Mouse (Mus musculus) embryonic facial prominence, embryonic 13.5 days (tissue): Measurements from ENCODE around the gene Tob2. TPM values are rescaled to one million over a fixed set of nuclear protein-coding genes. Genes with fewer than 3 reads are reported as not detected.
A peak's percentile ranks its signal among the peaks of the same experiment; 100 is the strongest.

Experiments used
- ATAC-seq: fragments of 200-750 bp; cut with Nextera tagmentation; 2 replicates; pipeline ENCODE4 v1.8.0; 2017; ENCODE audit warnings: low read depth; ENCODE audit not compliant: insufficient number of reproducible peaks, insufficient read depth, low FRiP score, low TSS enrichment
- H3K27ac ChIP-seq: fragments of 300-500 bp; sonication (generic); 2 replicates; pipeline ENCODE4 v1.5.1; 2015; ENCODE audit warnings: moderate library complexity, mild to moderate bottlenecking, inconsistent platforms
- H3K27me3 ChIP-seq: fragments of 300-500 bp; sonication (generic); 2 replicates; pipeline ENCODE4 v1.6.1; 2015; ENCODE audit warnings: mild to moderate bottlenecking, inconsistent platforms
- H3K36me3 ChIP-seq: fragments of 300-500 bp; sonication (generic); 2 replicates; pipeline ENCODE4 v1.6.1; 2015; ENCODE audit warnings: mild to moderate bottlenecking, inconsistent platforms
- H3K4me1 ChIP-seq: fragments of 300-500 bp; sonication (generic); 2 replicates; pipeline ENCODE4 v1.6.1; 2015; ENCODE audit warnings: inconsistent platforms
- H3K4me2 ChIP-seq: fragments of 300-500 bp; sonication (generic); 2 replicates; pipeline ENCODE4 v1.6.1; 2015; ENCODE audit warnings: moderate library complexity, mild to moderate bottlenecking, inconsistent platforms
- H3K4me3 ChIP-seq: fragments of 300-500 bp; sonication (generic); 2 replicates; pipeline ENCODE4 v1.5.1; 2015; ENCODE audit warnings: mild to moderate bottlenecking, inconsistent platforms
- H3K9ac ChIP-seq: fragments of 300-500 bp; sonication (generic); 2 replicates; pipeline ENCODE4 v1.6.1; 2015; ENCODE audit warnings: mild to moderate bottlenecking, inconsistent platforms
- H3K9me3 ChIP-seq: fragments of 300-500 bp; sonication (generic); 2 replicates; pipeline ENCODE4 v1.6.1; 2016; ENCODE audit warnings: inconsistent platforms
- WGBS: fragments of 180-500 bp; shearing (Covaris S2); methylation state at CpG from one replicate; pipeline ENCODE4 v1.1.7; 2015; ENCODE audit warnings: mixed read lengths; 5-methylcytosine and 5-hydroxymethylcytosine counted together
- polyA plus RNA-seq: library from polyadenylated mRNA; unstranded; fragments of >200 nt; fragmentation: Nextera tagmentation; extraction: Ambion mirVana; gene quantifications from 2 replicates; pipeline ENCODE4 v1.2.1, GENCODE M21; 2015

The Tob2 gene
- polyA plus RNA-seq, 1 experiment from 2014 or later: 25.6 TPM

- WGBS: under 1% methylated on average over 39 of the region's 39 CpGs
- Histone ChIP-seq H3K36me3 (peaks cover 9% of the 10 kb centered on the region; the same call in 1 of the 2 replicates), H3K27me3 (no peaks in the 10 kb centered on the region), H3K4me2 (peak overlapping the region; percentile 87), H3K9ac (peak overlapping the region; percentile 94), H3K27ac (peak overlapping the region; percentile 97), H3K4me1 (peaks cover 15% of the 10 kb centered on the region), H3K4me3 (peak overlapping the region; percentile 89), H3K9me3 (no peaks in the 10 kb centered on the region)
- peak; percentile 87 for ATAC-seq
These were observed 997 bp upstream of the Tob2 start for GRCm38 (mm10) chr15:81859330-81860255.

GRCm38 (mm10) chr15:81858138-81858516, 469 bp downstream of the Tob2 start:
- peak overlapping the region; percentile 94 for H3K9ac ChIP-seq
- peaks cover 15% of the 10 kb centered on the region for H3K4me1 ChIP-seq
- peaks cover 10% of the 10 kb centered on the region for H3K36me3 ChIP-seq
- H3K9me3 ChIP-seq: no peaks in the 10 kb centered on the region
- under 1% methylated on average over 23 of the region's 23 CpGs for WGBS
- H3K27me3 ChIP-seq: no peaks in the 10 kb centered on the region
- peak overlapping the region; percentile 89 for H3K4me3 ChIP-seq
- ATAC-seq: peak; percentile 34; the same call in 1 of the 2 replicates
- H3K27ac ChIP-seq: peak overlapping the region; percentile 97
- peak overlapping the region; percentile 87 for H3K4me2 ChIP-seq

- ATAC-seq: no peak
- under 1% methylated on average over 33 of the region's 33 CpGs for WGBS
These were observed 876 bp downstream of the Tob2 start for GRCm38 (mm10) chr15:81857724-81858116.

GRCm38 (mm10) chr15:81856938-81857723, 1.5 kb downstream of the Tob2 start:
- Histone ChIP-seq H3K4me1 (peaks cover 15% of the 10 kb centered on the region), H3K27me3 (no peaks in the 10 kb centered on the region), H3K4me2 (peak overlapping the region; percentile 87), H3K9me3 (no peaks in the 10 kb centered on the region), H3K36me3 (peaks cover 20% of the 10 kb centered on the region), H3K9ac (peak overlapping the region; percentile 94), H3K4me3 (peak overlapping the region; percentile 89), H3K27ac (peak overlapping the region; percentile 97)
- WGBS: 1% methylated on average over 14 of the region's 14 CpGs
- no peak for ATAC-seq

More at GRCm38 (mm10) chr15:81857724-81858116, 876 bp downstream of the Tob2 start:
- H3K9ac ChIP-seq: peak overlapping the region; percentile 94
- peaks cover 15% of the 10 kb centered on the region for H3K4me1 ChIP-seq
- peaks cover 14% of the 10 kb centered on the region for H3K36me3 ChIP-seq
- no peaks in the 10 kb centered on the region for H3K9me3 ChIP-seq
- H3K4me3 ChIP-seq: peak overlapping the region; percentile 89
- peak overlapping the region; percentile 87 for H3K4me2 ChIP-seq
- H3K27ac ChIP-seq: peak overlapping the region; percentile 97
- H3K27me3 ChIP-seq: no peaks in the 10 kb centered on the region

GRCm38 (mm10) chr15:81856030-81856790, 2.4 kb downstream of the Tob2 start:
- WGBS: under 1% methylated on average over 28 of the region's 28 CpGs
- ATAC-seq: peak; percentile 76
- Histone ChIP-seq H3K4me1 (peaks cover 15% of the 10 kb centered on the region), H3K9me3 (no peaks in the 10 kb centered on the region), H3K27ac (peak overlapping the region; percentile 75), H3K27me3 (no peaks in the 10 kb centered on the region), H3K4me2 (peak overlapping the region; percentile 87), H3K9ac (peak overlapping the region; percentile 94), H3K36me3 (peaks cover 30% of the 10 kb centered on the region), H3K4me3 (peak overlapping the region; percentile 89)

GRCm38 (mm10) chr15:81853081-81853480, 5.5 kb downstream of the Tob2 start:
- ATAC-seq: no peak
- WGBS: 87% methylated on average over 7 of the region's 7 CpGs
- H3K36me3 ChIP-seq: peaks cover 54% of the 10 kb centered on the region
- peaks cover 15% of the 10 kb centered on the region for H3K4me1 ChIP-seq
- no peak overlapping the region for H3K4me3 ChIP-seq
- no peaks in the 10 kb centered on the region for H3K27me3 ChIP-seq
- no peak overlapping the region for H3K4me2 ChIP-seq
- H3K27ac ChIP-seq: no peak overlapping the region
- no peak overlapping the region for H3K9ac ChIP-seq
- H3K9me3 ChIP-seq: no peaks in the 10 kb centered on the region

GRCm38 (mm10) chr15:81852411-81853000, 6.1 kb downstream of the Tob2 start:
- H3K36me3 ChIP-seq: peaks cover 59% of the 10 kb centered on the region
- ATAC-seq: no peak
- WGBS: 92% methylated on average over 9 of the region's 9 CpGs
- no peaks in the 10 kb centered on the region for H3K9me3 ChIP-seq
- H3K27me3 ChIP-seq: no peaks in the 10 kb centered on the region
- no peak overlapping the region for H3K4me3 ChIP-seq
- H3K27ac ChIP-seq: no peak overlapping the region
- peaks cover 15% of the 10 kb centered on the region for H3K4me1 ChIP-seq
- H3K4me2 ChIP-seq: no peak overlapping the region
- H3K9ac ChIP-seq: 0 out of 2 replicates have a peak overlapping the region, but pooled peaks have one; percentile 32

- no peak overlapping the region for H3K4me2 ChIP-seq
- WGBS: 96% methylated on average over 15 of the region's 15 CpGs
- ATAC-seq: no peak
- no peak overlapping the region for H3K9ac ChIP-seq
- H3K27ac ChIP-seq: no peak overlapping the region
- H3K36me3 ChIP-seq: peaks cover 69% of the 10 kb centered on the region
- no peaks in the 10 kb centered on the region for H3K27me3 ChIP-seq
- no peak overlapping the region for H3K4me3 ChIP-seq
- no peaks in the 10 kb centered on the region for H3K9me3 ChIP-seq
- peaks cover 12% of the 10 kb centered on the region for H3K4me1 ChIP-seq
These were observed 7.2 kb downstream of the Tob2 start for GRCm38 (mm10) chr15:81851375-81851774.

- H3K4me1 ChIP-seq: peaks cover 13% of the 10 kb centered on the region
- peaks cover 69% of the 10 kb centered on the region for H3K36me3 ChIP-seq
These were observed 7.9 kb downstream of the Tob2 start for GRCm38 (mm10) chr15:81850718-81851117.

GRCm38 (mm10) chr15:81849104-81849503, 9.5 kb downstream of the Tob2 start:
- Histone ChIP-seq H3K9ac (no peak overlapping the region), H3K27me3 (no peaks in the 10 kb centered on the region), H3K36me3 (peaks cover 65% of the 10 kb centered on the region), H3K4me2 (no peak overlapping the region), H3K4me1 (0 out of 2 replicates have a peak, but pooled peaks cover 5% of the 10 kb centered on the region), H3K9me3 (no peaks in the 10 kb centered on the region), H3K4me3 (no peak overlapping the region), H3K27ac (no peak overlapping the region)
- 84% methylated on average over 9 of the region's 9 CpGs for WGBS
- no peak for ATAC-seq

More at GRCm38 (mm10) chr15:81850718-81851117, 7.9 kb downstream of the Tob2 start:
- Histone ChIP-seq H3K27ac (no peak overlapping the region), H3K27me3 (no peaks in the 10 kb centered on the region), H3K9ac (no peak overlapping the region), H3K9me3 (no peaks in the 10 kb centered on the region), H3K4me2 (no peak overlapping the region), H3K4me3 (no peak overlapping the region)
- no peak for ATAC-seq
- WGBS: 83% methylated on average over 14 of the region's 14 CpGs
